Mouse (Mus musculus): Measurements from ENCODE around the gene Trim9.

DNA sequence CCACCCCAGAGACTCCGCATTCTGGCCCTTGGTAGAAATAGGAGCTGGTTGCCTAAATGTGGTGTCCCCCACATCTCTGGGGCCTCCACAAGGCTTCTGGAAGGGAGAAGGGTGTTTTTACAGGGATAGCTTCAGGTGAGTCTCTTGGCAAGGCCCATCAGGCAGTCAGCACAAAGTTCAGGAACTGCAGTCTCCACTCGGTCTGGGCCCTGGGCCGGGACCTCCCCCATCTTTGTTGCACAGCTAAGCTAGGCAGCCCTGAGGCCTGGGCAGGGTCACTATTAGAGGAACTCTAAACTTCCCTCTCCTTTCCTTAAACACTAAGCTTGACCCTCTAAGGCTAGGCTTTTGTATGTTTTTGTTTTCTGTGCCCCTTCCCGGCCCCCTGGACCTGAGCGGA lies 120.8 kb downstream of the Trim9 start:
- TF ChIP-seq CTCF (IDR thresholded peaks at IDR 0.05) (no peak), EP300 (IDR thresholded peaks at IDR 0.05) (no peak)

Measured in lung, postnatal 0 days (tissue).